Mouse (Mus musculus): ENCODE data around the gene Gm12184. TPM values are rescaled to one million over a fixed set of nuclear protein-coding genes. Genes with fewer than 3 reads are reported as not detected.

The Gm12184 gene
- polyA plus RNA-seq, 1 experiment from 2014 or later, result 16.4 TPM

- 0 out of 2 replicates have a peak, but pooled peaks have one; percentile 6 for ATAC-seq (ENCODE audit: insufficient read depth, low FRiP score, low read depth)
- Histone ChIP-seq H3K36me3 (no peaks in the 10 kb centered on the region), H3K27me3 (replicated peaks) (no peaks in the 10 kb centered on the region), H3K27ac (peak overlapping the region; percentile 99; the same call in 1 of the 2 replicates), H3K4me2 (peak overlapping the region; percentile 56), H3K9me3 (no peaks in the 10 kb centered on the region), H3K4me1 (peaks cover 19% of the 10 kb centered on the region), H3K4me3 (replicated peaks) (peak overlapping the region; percentile 89), H3K9ac (peak overlapping the region; percentile 86; the same call in 1 of the 2 replicates)
- under 1% methylated on average over 16 of the region's 16 CpGs for WGBS
Measured at GRCm38 (mm10) chr11:48818346-48818745, 8.1 kb downstream of the Gm12184 start.

- Histone ChIP-seq H3K36me3 (no peaks in the 10 kb centered on the region), H3K27ac (peak overlapping the region; percentile 99), H3K4me1 (peaks cover 19% of the 10 kb centered on the region), H3K9ac (peak overlapping the region; percentile 86; the same call in 1 of the 2 replicates), H3K4me2 (peak overlapping the region; percentile 56), H3K4me3 (replicated peaks) (peak overlapping the region; percentile 89), H3K27me3 (replicated peaks) (no peaks in the 10 kb centered on the region), H3K9me3 (no peaks in the 10 kb centered on the region)
- no peak for ATAC-seq (ENCODE audit: insufficient read depth, low FRiP score, low read depth)
- WGBS, result 4% methylated on average over 9 of the region's 9 CpGs
Measured at GRCm38 (mm10) chr11:48817794-48818193, 8.7 kb downstream of the Gm12184 start.

GRCm38 (mm10) chr11:48816800-48817665 is 9.4 kb downstream of the Gm12184 start, which contains the start of gene Trim41:
Trim41 (minus strand) TSS chr11:48817353.
- H3K36me3 ChIP-seq, result peaks cover 5% of the 10 kb centered on the region; the same call in 1 of the 2 replicates
- peak within 1 kb of the TSS; percentile 86 for H3K9ac ChIP-seq
- under 1% methylated on average over 72 of the region's 77 CpGs for WGBS
- no peaks in the 10 kb centered on the region for H3K9me3 ChIP-seq
- peak within 1 kb of the TSS; percentile 87 for H3K4me2 ChIP-seq
- peak within 1 kb of the TSS; percentile 89 for H3K4me3 ChIP-seq (replicated peaks)
- peak; percentile 95 for ATAC-seq (ENCODE audit: insufficient read depth, low FRiP score, low read depth)
- H3K4me1 ChIP-seq, result peaks cover 19% of the 10 kb centered on the region
- H3K27ac ChIP-seq, result peak within 1 kb of the TSS; percentile 99
- H3K27me3 ChIP-seq (replicated peaks), result no peaks in the 10 kb centered on the region

GRCm38 (mm10) chr11:48816281-48816781 is 10.1 kb downstream of the Gm12184 start:
- Histone ChIP-seq H3K9ac (peak overlapping the region; percentile 66), H3K4me1 (peaks cover 19% of the 10 kb centered on the region), H3K36me3 (peaks cover 11% of the 10 kb centered on the region), H3K27ac (peak overlapping the region; percentile 65), H3K4me2 (peak overlapping the region; percentile 87), H3K4me3 (replicated peaks) (peak overlapping the region; percentile 89), H3K9me3 (no peaks in the 10 kb centered on the region), H3K27me3 (replicated peaks) (no peaks in the 10 kb centered on the region)
- WGBS, result 2% methylated on average over 22 of the region's 23 CpGs
- ATAC-seq (ENCODE audit: insufficient read depth, low FRiP score, low read depth), result peak; percentile 4; the same call in 1 of the 2 replicates

GRCm38 (mm10) chr11:48815851-48816250 is 10.6 kb downstream of the Gm12184 start:
- Histone ChIP-seq H3K9ac (peak overlapping the region; percentile 22; the same call in 1 of the 2 replicates), H3K4me1 (peaks cover 19% of the 10 kb centered on the region), H3K27me3 (replicated peaks) (no peaks in the 10 kb centered on the region), H3K9me3 (no peaks in the 10 kb centered on the region), H3K36me3 (peaks cover 15% of the 10 kb centered on the region), H3K27ac (no peak overlapping the region), H3K4me2 (peak overlapping the region; percentile 87), H3K4me3 (replicated peaks) (peak overlapping the region; percentile 89)
- ATAC-seq (ENCODE audit: insufficient read depth, low FRiP score, low read depth), result no peak
- 68% methylated on average over 16 of the region's 16 CpGs for WGBS

- Histone ChIP-seq H3K9ac (no peak overlapping the region), H3K4me2 (no peak overlapping the region), H3K9me3 (no peaks in the 10 kb centered on the region), H3K4me3 (replicated peaks) (no peak overlapping the region), H3K27me3 (replicated peaks) (no peaks in the 10 kb centered on the region), H3K27ac (no peak overlapping the region), H3K4me1 (peaks cover 18% of the 10 kb centered on the region), H3K36me3 (peaks cover 22% of the 10 kb centered on the region)
- no peak for ATAC-seq (ENCODE audit: insufficient read depth, low FRiP score, low read depth)
Measured at GRCm38 (mm10) chr11:48813782-48814181, 12.7 kb downstream of the Gm12184 start.

GRCm38 (mm10) chr11:48810142-48810541 is 16.3 kb downstream of the Gm12184 start:
- Histone ChIP-seq H3K36me3 (peaks cover 47% of the 10 kb centered on the region), H3K27me3 (replicated peaks) (no peaks in the 10 kb centered on the region), H3K27ac (no peak overlapping the region), H3K9me3 (no peaks in the 10 kb centered on the region), H3K4me1 (peaks cover 3% of the 10 kb centered on the region; the same call in 1 of the 2 replicates), H3K4me2 (no peak overlapping the region), H3K9ac (no peak overlapping the region), H3K4me3 (replicated peaks) (no peak overlapping the region)
- ATAC-seq (ENCODE audit: insufficient read depth, low FRiP score, low read depth), result no peak
- WGBS, result 81% methylated on average over 2 of the region's 2 CpGs

- Histone ChIP-seq H3K4me3 (replicated peaks) (no peak overlapping the region), H3K27me3 (replicated peaks) (no peaks in the 10 kb centered on the region), H3K9me3 (no peaks in the 10 kb centered on the region), H3K4me2 (no peak overlapping the region), H3K9ac (no peak overlapping the region), H3K4me1 (peaks cover 3% of the 10 kb centered on the region; the same call in 1 of the 2 replicates), H3K36me3 (peaks cover 54% of the 10 kb centered on the region), H3K27ac (no peak overlapping the region)
- 51% methylated on average over 4 of the region's 4 CpGs for WGBS
- ATAC-seq (ENCODE audit: insufficient read depth, low FRiP score, low read depth), result no peak
Measured at GRCm38 (mm10) chr11:48809434-48809830, 17.0 kb downstream of the Gm12184 start.

- Histone ChIP-seq H3K9ac (no peak overlapping the region), H3K4me1 (no peaks in the 10 kb centered on the region; the same call in 1 of the 2 replicates), H3K27ac (peak overlapping the region; percentile 54; the same call in 1 of the 2 replicates), H3K27me3 (replicated peaks) (no peaks in the 10 kb centered on the region), H3K4me3 (replicated peaks) (no peak overlapping the region), H3K9me3 (no peaks in the 10 kb centered on the region), H3K4me2 (no peak overlapping the region), H3K36me3 (peaks cover 59% of the 10 kb centered on the region)
- WGBS, result 62% methylated on average over 16 of the region's 16 CpGs
- ATAC-seq (ENCODE audit: insufficient read depth, low FRiP score, low read depth), result 0 out of 2 replicates have a peak, but pooled peaks have one; percentile 19
Measured at GRCm38 (mm10) chr11:48808737-48809433, 17.6 kb downstream of the Gm12184 start.

- ATAC-seq (ENCODE audit: insufficient read depth, low FRiP score, low read depth), result no peak
- no peak overlapping the region for H3K9ac ChIP-seq
- H3K27ac ChIP-seq, result no peak overlapping the region; the same call in 1 of the 2 replicates
- H3K4me1 ChIP-seq, result peaks cover under 1% of the 10 kb centered on the region; the same call in 1 of the 2 replicates
- H3K36me3 ChIP-seq, result peaks cover 64% of the 10 kb centered on the region
- H3K27me3 ChIP-seq (replicated peaks), result no peaks in the 10 kb centered on the region
- H3K4me2 ChIP-seq, result no peak overlapping the region
- no peaks in the 10 kb centered on the region for H3K9me3 ChIP-seq
- no peak overlapping the region for H3K4me3 ChIP-seq (replicated peaks)
Measured at GRCm38 (mm10) chr11:48808304-48808646, 18.2 kb downstream of the Gm12184 start.

GRCm38 (mm10) chr11:48807563-48808303 is 18.7 kb downstream of the Gm12184 start:
- no peaks in the 10 kb centered on the region for H3K27me3 ChIP-seq (replicated peaks)
- H3K4me1 ChIP-seq, result peaks cover 6% of the 10 kb centered on the region
- no peak overlapping the region for H3K4me2 ChIP-seq
- 58% methylated on average over 14 of the region's 14 CpGs for WGBS
- H3K36me3 ChIP-seq, result peaks cover 70% of the 10 kb centered on the region
- H3K4me3 ChIP-seq (replicated peaks), result no peak overlapping the region
- H3K9me3 ChIP-seq, result no peaks in the 10 kb centered on the region
- no peak overlapping the region for H3K9ac ChIP-seq
- H3K27ac ChIP-seq, result no peak overlapping the region; the same call in 1 of the 2 replicates
- no peak for ATAC-seq (ENCODE audit: insufficient read depth, low FRiP score, low read depth)

Measured in stomach, embryonic 15.5 days (tissue).